Mouse (Mus musculus): ENCODE measurements around the gene Smc6. TPM values are rescaled to one million over a fixed set of nuclear protein-coding genes. Genes with fewer than 3 reads are reported as not detected.

The Smc6 gene
- polyA plus RNA-seq, 1 experiment from 2014 or later: 181 TPM

- Histone ChIP-seq H3K36me3 (no peaks in the 10 kb centered on the region), H3K9ac (no peak overlapping the region), H3K27ac (no peak overlapping the region), H3K4me1 (no peaks in the 10 kb centered on the region; the same call in 1 of the 2 replicates), H3K4me2 (replicated peaks) (no peak overlapping the region), H3K27me3 (no peaks in the 10 kb centered on the region), H3K9me3 (no peaks in the 10 kb centered on the region), H3K4me3 (no peak overlapping the region)
- 32% methylated on average over 5 of the region's 5 CpGs for WGBS
- ATAC-seq (ENCODE audit: low FRiP score, low read depth): peak; percentile 54; the same call in 1 of the 2 replicates
These were observed 85.2 kb downstream of the Smc6 start for GRCm38 (mm10) chr12:11350895-11351294.

GRCm38 (mm10) chr12:11362435-11362834 lies 96.7 kb downstream of the Smc6 start:
- no peaks in the 10 kb centered on the region for H3K36me3 ChIP-seq
- ATAC-seq (ENCODE audit: low FRiP score, low read depth): no peak
- H3K9ac ChIP-seq: no peak overlapping the region
- no peaks in the 10 kb centered on the region for H3K9me3 ChIP-seq
- H3K4me3 ChIP-seq: no peak overlapping the region
- WGBS: 91% methylated on average over 6 of the region's 6 CpGs
- H3K27ac ChIP-seq: no peak overlapping the region
- H3K4me1 ChIP-seq: no peaks in the 10 kb centered on the region
- no peaks in the 10 kb centered on the region for H3K27me3 ChIP-seq
- no peak overlapping the region for H3K4me2 ChIP-seq (replicated peaks)

GRCm38 (mm10) chr12:11364870-11365269 lies 99.2 kb downstream of the Smc6 start:
- Histone ChIP-seq H3K36me3 (no peaks in the 10 kb centered on the region), H3K4me2 (replicated peaks) (no peak overlapping the region), H3K9ac (no peak overlapping the region), H3K4me1 (no peaks in the 10 kb centered on the region), H3K4me3 (no peak overlapping the region), H3K27ac (no peak overlapping the region), H3K27me3 (no peaks in the 10 kb centered on the region), H3K9me3 (no peaks in the 10 kb centered on the region)
- no peak for ATAC-seq (ENCODE audit: low FRiP score, low read depth)
- WGBS: 62% methylated on average over 6 of the region's 6 CpGs

- WGBS: 60% methylated on average over 3 of the region's 3 CpGs
These were observed 101.5 kb downstream of the Smc6 start for GRCm38 (mm10) chr12:11367099-11367765.

More at GRCm38 (mm10) chr12:11367099-11367765, 101.5 kb downstream of the Smc6 start:
- H3K4me3 ChIP-seq: no peak overlapping the region
- H3K4me1 ChIP-seq: no peaks in the 10 kb centered on the region
- ATAC-seq (ENCODE audit: low FRiP score, low read depth): no peak
- H3K36me3 ChIP-seq: no peaks in the 10 kb centered on the region
- no peak overlapping the region for H3K4me2 ChIP-seq (replicated peaks)
- no peak overlapping the region for H3K9ac ChIP-seq
- H3K9me3 ChIP-seq: no peaks in the 10 kb centered on the region
- H3K27me3 ChIP-seq: no peaks in the 10 kb centered on the region
- H3K27ac ChIP-seq: no peak overlapping the region

Small RNA genes within 50 kb of the gene (microRNA-seq; reads per million reads assigned to microRNA genes)
- not detected for gene Mir7675

Other genes starting within 250 kb of the Smc6 start
- 0.96 and 1.9 TPM in 2 replicates for gene Kcns3, start 114.8 kb upstream of the Smc6 start, polyA plus RNA-seq (2015; fragmentation: Nextera tagmentation; extraction: Ambion mirVana)
- not detected in 2 replicates for gene Msgn1, start 56.9 kb upstream of the Smc6 start, polyA plus RNA-seq (2015; fragmentation: Nextera tagmentation; extraction: Ambion mirVana)
- gene Gen1, start 85 bp upstream of the Smc6 start, polyA plus RNA-seq (2015; fragmentation: Nextera tagmentation; extraction: Ambion mirVana): 9.6 and 9.9 TPM in 2 replicates
- gene Vsnl1, start 170.7 kb downstream of the Smc6 start, polyA plus RNA-seq (2015; fragmentation: Nextera tagmentation; extraction: Ambion mirVana): 1.8 and 2.4 TPM in 2 replicates
- 0.39 and 0.49 TPM in 2 replicates for gene Rad51ap2, start 190.2 kb downstream of the Smc6 start, polyA plus RNA-seq (2015; fragmentation: Nextera tagmentation; extraction: Ambion mirVana)